In the genomic region with DNA sequence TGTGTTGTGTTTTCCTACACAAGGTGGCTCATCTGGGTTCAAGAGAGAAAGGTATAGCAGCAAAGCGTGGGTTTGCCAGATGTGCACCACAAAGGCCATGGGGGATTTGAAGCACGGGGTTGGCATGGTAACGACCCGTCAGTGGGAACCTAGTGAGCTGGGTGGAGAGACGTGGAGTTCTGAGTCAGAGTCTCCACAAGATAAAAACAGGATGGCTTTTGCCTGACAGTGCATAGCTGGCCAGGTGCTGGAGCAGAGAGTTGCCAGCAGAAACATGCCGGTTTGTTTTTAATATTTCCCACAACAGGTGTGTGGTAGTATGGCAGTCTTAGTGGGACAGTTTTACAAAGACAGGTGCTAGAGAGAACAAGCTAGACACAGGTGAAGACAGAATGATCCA, we compare ENCODE assay signal across 18 mouse cellular contexts.
DNase-seq lines count a peak whose midpoint lies in the region; ATAC-seq and TF ChIP-seq lines count a peak whose summit lies in the region.
"Had no signal": no experiment of that assay in that cellular context is flagged by ENCODE, and none has a peak within 500 bp of the region (broad histone marks: within the 10 kb centered on the region; RNA-seq: fewer than 3 reads in every experiment).

No protein-coding gene starts in this region.

- no peaks in the 10 kb centered on the region for H3K27me3 ChIP-seq in forebrain, embryonic 12.5 days
- no peaks in the 10 kb centered on the region for H3K27me3 ChIP-seq in intestine, postnatal 0 days (replicated peaks; ENCODE audit: control insufficient read depth, insufficient read depth, low read length)
- H3K27me3 ChIP-seq: heart, embryonic 12.5 days; midbrain, embryonic 13.5 days; neural tube, embryonic 12.5 days had no signal

- DNase-seq in layer of hippocampus, adult 9-11 months: peak; percentile 9
- no peak for DNase-seq in layer of hippocampus, adult 2 months (ENCODE audit: low spot score in 2 of 2)
- peak; percentile 67 for DNase-seq in CD4-positive, CD25-positive, alpha-beta regulatory T cell, adult 2 months (ENCODE audit: low read depth, low spot score)
- peak; percentile 18 for DNase-seq in ZHBTc4 (ENCODE audit: low read depth, low spot score)
- peak; percentile 18 to 53 for DNase-seq in thymus, adult 18-20 months
- no peak for DNase-seq in gastrocnemius, adult 18-20 months (ENCODE audit: low spot score)
- DNase-seq: cerebellum, adult 8-10 months; forebrain, postnatal 0 days; gastrocnemius, postnatal 14 days; kidney, postnatal 25 days; lung, postnatal 14 days had no signal

- no peak overlapping the region for H3K4me3 ChIP-seq in layer of hippocampus, adult 2 months
- H3K4me3 ChIP-seq in forebrain, embryonic 12.5 days (replicated peaks): no peak overlapping the region
- H3K4me3 ChIP-seq in intestine, postnatal 0 days (ENCODE audit: low read depth, low read length): no peak overlapping the region
- H3K4me3 ChIP-seq: erythroblast, embryonic 14.5 days; heart, embryonic 12.5 days; midbrain, embryonic 13.5 days; neural tube, embryonic 12.5 days had no signal

- WGBS in forebrain, embryonic 12.5 days: 75% methylated on average over 6 of the region's 6 CpGs
- WGBS in intestine, postnatal 0 days: 66% methylated on average over 6 of the region's 6 CpGs

- no peak overlapping the region for H3K9ac ChIP-seq in forebrain, embryonic 12.5 days
- H3K9ac ChIP-seq in intestine, postnatal 0 days (ENCODE audit: low read depth, low read length): no peak overlapping the region
- H3K9ac ChIP-seq: forebrain, postnatal 0 days; heart, embryonic 12.5 days; midbrain, embryonic 13.5 days; neural tube, embryonic 12.5 days had no signal

- H3K27ac ChIP-seq in layer of hippocampus, adult 2 months: no peak overlapping the region
- no peak overlapping the region for H3K27ac ChIP-seq in forebrain, embryonic 12.5 days
- no peak overlapping the region for H3K27ac ChIP-seq in intestine, postnatal 0 days (ENCODE audit: low read depth, low read length)
- H3K27ac ChIP-seq: midbrain, embryonic 13.5 days; neural tube, embryonic 12.5 days had no signal

- no peaks in the 10 kb centered on the region for H3K4me1 ChIP-seq in forebrain, embryonic 12.5 days
- no peaks in the 10 kb centered on the region for H3K4me1 ChIP-seq in intestine, postnatal 0 days (replicated peaks; ENCODE audit: control insufficient read depth, insufficient read depth, low read length)
- H3K4me1 ChIP-seq: heart, embryonic 12.5 days; midbrain, embryonic 13.5 days; neural tube, embryonic 12.5 days had no signal

- no peaks in the 10 kb centered on the region for H3K9me3 ChIP-seq in forebrain, embryonic 12.5 days
- no peaks in the 10 kb centered on the region for H3K9me3 ChIP-seq in intestine, postnatal 0 days (ENCODE audit: control insufficient read depth)
- H3K9me3 ChIP-seq: midbrain, embryonic 13.5 days; neural tube, embryonic 12.5 days had no signal

- H3K36me3 ChIP-seq in forebrain, embryonic 12.5 days (replicated peaks): no peaks in the 10 kb centered on the region
- no peaks in the 10 kb centered on the region for H3K36me3 ChIP-seq in intestine, postnatal 0 days (ENCODE audit: control insufficient read depth, insufficient read depth)
- H3K36me3 ChIP-seq: heart, embryonic 12.5 days; midbrain, embryonic 13.5 days; neural tube, embryonic 12.5 days had no signal

- ATAC-seq in forebrain, embryonic 12.5 days (ENCODE audit: low FRiP score): no peak
- no peak for ATAC-seq in intestine, postnatal 0 days
- ATAC-seq: forebrain, postnatal 0 days; intestine, embryonic 16.5 days; midbrain, embryonic 13.5 days had no signal

- no peak overlapping the region for H3K4me2 ChIP-seq in forebrain, embryonic 12.5 days
- no peak overlapping the region for H3K4me2 ChIP-seq in intestine, postnatal 0 days (replicated peaks; ENCODE audit: low read depth)
- H3K4me2 ChIP-seq: heart, embryonic 12.5 days; midbrain, embryonic 13.5 days; neural tube, embryonic 12.5 days had no signal

- no peak for TF ChIP-seq CTCF in layer of hippocampus, adult 2 months (conservative IDR thresholded peaks at IDR 0.05)
- no peak for TF ChIP-seq CTCF in intestine, postnatal 0 days (IDR thresholded peaks at IDR 0.05; ENCODE audit: low read depth)

Comparison
In these comparisons a context has a peak if more than half of its experiments do, and no peak if none do; other contexts are left out.
1. DNase-seq: peak in layer of hippocampus, adult 9-11 months (single experiment), CD4-positive, CD25-positive, alpha-beta regulatory T cell, adult 2 months (single experiment), ZHBTc4 (single experiment) and thymus, adult 18-20 months (2 of 2); none in layer of hippocampus, adult 2 months (0 of 2) and gastrocnemius, adult 18-20 months (single experiment).